Mouse (Mus musculus): ENCODE data around the gene Kcna2. TPM values are rescaled to one million over a fixed set of nuclear protein-coding genes. Genes with fewer than 3 reads are reported as not detected.

Gene Kcna2
- polyA plus RNA-seq, 1 experiment, result 0.15 TPM

DNA sequence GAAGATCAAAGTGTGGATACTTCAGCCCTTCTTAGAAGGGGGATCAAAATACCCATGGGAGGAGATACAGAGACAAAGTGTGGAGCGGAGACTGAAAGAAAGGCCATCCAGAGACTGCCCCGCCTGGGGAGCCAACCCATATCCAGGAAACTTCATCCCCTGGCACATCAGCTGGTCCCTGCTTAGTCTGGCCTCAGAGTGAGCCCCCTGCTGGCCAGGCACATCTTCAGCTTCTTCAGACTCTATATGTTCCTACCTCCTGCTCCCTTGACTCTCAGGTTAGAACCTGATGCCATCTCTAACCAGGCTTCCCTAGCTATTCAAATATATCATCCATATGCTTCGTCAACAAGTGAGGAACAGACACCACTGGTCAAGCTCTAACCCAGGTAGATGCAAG, 48.1 kb downstream of the Kcna2 start:
- no peaks in the 10 kb centered on the region for H3K36me3 ChIP-seq (ENCODE audit: control insufficient read depth, insufficient read depth, low read length, poor library complexity, severe bottlenecking)
- no peaks in the 10 kb centered on the region for H3K9me3 ChIP-seq (replicated peaks; ENCODE audit: control insufficient read depth, insufficient read depth, low read length, poor library complexity, severe bottlenecking)
- H3K4me1 ChIP-seq (ENCODE audit: control insufficient read depth, insufficient read depth, low read length), result no peaks in the 10 kb centered on the region
- H3K9ac ChIP-seq (ENCODE audit: low read depth, poor library complexity, severe bottlenecking), result no peak overlapping the region
- H3K27ac ChIP-seq (ENCODE audit: insufficient read depth, low read length), result no peak overlapping the region
- no peaks in the 10 kb centered on the region for H3K27me3 ChIP-seq (ENCODE audit: control insufficient read depth, insufficient read depth, low read length, poor library complexity, severe bottlenecking)
- H3K4me3 ChIP-seq (ENCODE audit: low read depth, low read length), result no peak overlapping the region
- no peak for TF ChIP-seq EP300 (IDR thresholded peaks at IDR 0.05; ENCODE audit: insufficient read depth, low read depth, low read length)
- peak; percentile 35 for TF ChIP-seq CTCF (IDR thresholded peaks at IDR 0.05; ENCODE audit: low read depth, low read length)

DNA sequence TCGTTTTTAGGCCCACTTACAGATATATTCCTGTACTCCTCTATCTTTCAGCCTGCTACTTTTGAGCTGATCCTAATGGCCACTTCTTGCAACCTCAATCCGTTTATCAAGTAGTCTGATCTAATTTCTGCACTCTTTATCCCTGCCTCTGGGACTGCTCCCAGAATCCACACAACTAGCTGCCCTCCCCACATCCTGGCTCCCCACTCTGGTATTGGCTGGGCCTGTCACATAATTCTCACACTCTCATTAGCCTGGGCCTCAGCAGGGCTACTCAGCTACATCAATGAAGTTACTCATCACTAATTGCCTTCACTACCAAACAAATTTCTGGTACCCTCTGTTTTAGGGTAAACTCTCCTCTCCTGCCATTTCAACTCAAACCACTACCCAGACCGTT, 49.5 kb downstream of the Kcna2 start:
- no peak overlapping the region for H3K4me3 ChIP-seq (ENCODE audit: low read depth, low read length)
- H3K9ac ChIP-seq (ENCODE audit: low read depth, poor library complexity, severe bottlenecking), result no peak overlapping the region
- no peaks in the 10 kb centered on the region for H3K36me3 ChIP-seq (ENCODE audit: control insufficient read depth, insufficient read depth, low read length, poor library complexity, severe bottlenecking)
- no peaks in the 10 kb centered on the region for H3K9me3 ChIP-seq (replicated peaks; ENCODE audit: control insufficient read depth, insufficient read depth, low read length, poor library complexity, severe bottlenecking)
- H3K27ac ChIP-seq (ENCODE audit: insufficient read depth, low read length), result no peak overlapping the region
- no peaks in the 10 kb centered on the region for H3K4me1 ChIP-seq (ENCODE audit: control insufficient read depth, insufficient read depth, low read length)
- no peak for TF ChIP-seq EP300 (IDR thresholded peaks at IDR 0.05; ENCODE audit: insufficient read depth, low read depth, low read length)
- no peak for TF ChIP-seq POLR2A (IDR thresholded peaks at IDR 0.05; ENCODE audit: insufficient read depth, low read length)
- no peak for TF ChIP-seq CTCF (IDR thresholded peaks at IDR 0.05; ENCODE audit: low read depth, low read length)
- no peaks in the 10 kb centered on the region for H3K27me3 ChIP-seq (ENCODE audit: control insufficient read depth, insufficient read depth, low read length, poor library complexity, severe bottlenecking)

DNA sequence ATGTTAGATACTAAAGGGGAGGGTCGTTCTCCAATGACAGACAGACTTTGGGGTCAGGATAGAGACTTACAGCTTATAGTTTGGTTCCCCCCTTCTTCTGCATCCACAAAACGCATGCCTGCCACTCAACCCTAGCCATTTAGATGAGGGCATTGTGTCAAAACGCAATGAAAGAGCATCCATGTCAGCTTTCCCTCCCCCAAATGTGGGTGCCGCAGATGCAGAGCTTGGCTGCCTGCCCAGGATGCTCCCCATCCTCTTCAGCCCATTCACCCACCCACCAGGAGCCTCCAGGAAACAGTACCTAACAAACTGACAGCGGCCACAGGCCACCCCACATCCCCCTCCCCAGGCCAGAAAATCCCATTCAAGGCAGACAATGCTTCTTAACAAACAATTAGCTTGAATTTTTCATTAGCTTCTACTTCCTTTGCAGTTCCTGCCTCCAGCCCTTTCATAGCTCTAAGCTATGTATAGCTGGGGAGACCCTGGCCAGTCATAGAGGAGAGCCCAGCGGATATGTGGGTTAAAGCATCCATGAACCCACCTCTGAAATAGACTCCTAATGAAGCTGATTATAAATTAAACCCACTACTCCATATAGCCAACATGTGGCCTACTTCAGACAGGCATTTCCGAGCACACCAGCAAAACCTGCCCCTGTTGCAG, 50.1 kb downstream of the Kcna2 start:
- Histone ChIP-seq H3K27ac (ENCODE audit: insufficient read depth, low read length) (no peak overlapping the region), H3K9me3 (replicated peaks; ENCODE audit: control insufficient read depth, insufficient read depth, low read length, poor library complexity, severe bottlenecking) (no peaks in the 10 kb centered on the region), H3K4me3 (ENCODE audit: low read depth, low read length) (no peak overlapping the region), H3K4me1 (ENCODE audit: control insufficient read depth, insufficient read depth, low read length) (no peaks in the 10 kb centered on the region), H3K27me3 (ENCODE audit: control insufficient read depth, insufficient read depth, low read length, poor library complexity, severe bottlenecking) (no peaks in the 10 kb centered on the region), H3K9ac (ENCODE audit: low read depth, poor library complexity, severe bottlenecking) (no peak overlapping the region), H3K36me3 (ENCODE audit: control insufficient read depth, insufficient read depth, low read length, poor library complexity, severe bottlenecking) (no peaks in the 10 kb centered on the region)
- TF ChIP-seq POLR2A (IDR thresholded peaks at IDR 0.05; ENCODE audit: insufficient read depth, low read length) (no peak), EP300 (IDR thresholded peaks at IDR 0.05; ENCODE audit: insufficient read depth, low read depth, low read length) (no peak), CTCF (IDR thresholded peaks at IDR 0.05; ENCODE audit: low read depth, low read length) (no peak)

DNA sequence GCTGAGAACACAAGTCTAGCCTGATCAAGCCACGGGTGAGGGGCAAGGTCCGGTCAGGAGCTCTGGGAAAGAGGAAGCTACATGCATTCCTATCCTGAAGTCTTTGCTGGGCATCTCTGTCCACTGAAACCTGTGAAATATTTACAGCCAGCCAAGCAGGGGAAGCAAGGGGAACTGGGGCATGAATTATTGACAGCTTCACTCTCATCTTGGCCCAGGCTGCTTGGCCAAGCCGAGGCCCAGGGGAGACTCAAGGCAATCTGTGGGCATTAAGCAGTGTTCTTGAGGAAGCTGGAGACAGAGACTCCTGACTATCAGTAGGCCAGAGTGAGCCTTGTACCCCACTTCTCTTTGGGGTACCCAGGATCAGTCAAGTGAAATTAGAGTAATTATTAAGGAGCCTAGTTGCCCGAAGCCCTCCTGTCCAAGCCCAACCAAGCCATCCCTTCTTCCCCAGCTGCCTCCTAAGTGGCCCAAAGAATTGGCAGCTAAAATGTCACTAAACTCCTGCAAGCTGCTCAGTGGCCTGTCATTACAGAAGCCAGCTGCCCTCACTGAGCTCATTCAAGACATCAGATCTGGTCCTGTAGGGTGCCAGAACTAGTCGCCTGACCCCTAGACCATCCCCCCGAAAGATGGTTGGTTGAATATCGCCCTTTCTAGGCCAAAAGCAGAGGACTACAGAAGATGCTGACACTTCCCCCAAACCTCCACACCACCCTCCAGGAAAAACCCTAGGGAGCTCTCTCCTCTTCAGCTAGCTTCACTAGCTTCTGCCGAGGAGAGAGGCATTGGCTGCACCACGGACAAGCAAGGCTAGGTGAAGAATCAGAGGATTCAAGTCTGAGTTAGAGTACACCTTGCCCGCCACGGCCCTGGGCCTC, 53.1 kb downstream of the Kcna2 start:
- TF ChIP-seq POLR2A (IDR thresholded peaks at IDR 0.05; ENCODE audit: insufficient read depth, low read length) (no peak), CTCF (IDR thresholded peaks at IDR 0.05; ENCODE audit: low read depth, low read length) (no peak), EP300 (IDR thresholded peaks at IDR 0.05; ENCODE audit: insufficient read depth, low read depth, low read length) (no peak)
- Histone ChIP-seq H3K27me3 (ENCODE audit: control insufficient read depth, insufficient read depth, low read length, poor library complexity, severe bottlenecking) (no peaks in the 10 kb centered on the region), H3K9me3 (replicated peaks; ENCODE audit: control insufficient read depth, insufficient read depth, low read length, poor library complexity, severe bottlenecking) (no peaks in the 10 kb centered on the region), H3K36me3 (ENCODE audit: control insufficient read depth, insufficient read depth, low read length, poor library complexity, severe bottlenecking) (no peaks in the 10 kb centered on the region), H3K9ac (ENCODE audit: low read depth, poor library complexity, severe bottlenecking) (no peak overlapping the region), H3K4me1 (ENCODE audit: control insufficient read depth, insufficient read depth, low read length) (no peaks in the 10 kb centered on the region), H3K27ac (ENCODE audit: insufficient read depth, low read length) (no peak overlapping the region), H3K4me3 (ENCODE audit: low read depth, low read length) (no peak overlapping the region)

DNA sequence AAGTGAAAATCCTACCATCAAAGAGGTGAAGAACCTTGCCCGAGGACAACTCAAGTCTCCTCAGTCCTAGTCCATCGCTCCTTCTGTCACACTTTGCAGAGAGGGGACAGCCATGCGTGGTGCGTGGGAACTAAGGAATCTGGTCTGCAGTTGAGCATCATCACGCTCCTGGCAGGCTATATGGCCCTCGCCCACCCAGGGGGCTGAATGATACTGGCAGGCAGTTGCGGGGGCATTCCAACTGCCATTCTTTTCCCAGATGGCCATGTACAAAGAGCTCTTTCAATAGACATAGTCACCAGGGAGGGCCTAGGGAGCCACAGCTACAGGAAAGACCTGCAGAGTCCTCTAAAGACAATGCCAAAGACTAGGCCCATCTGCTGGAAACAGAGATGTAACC, 57.9 kb downstream of the Kcna2 start:
- Histone ChIP-seq H3K9me3 (replicated peaks; ENCODE audit: control insufficient read depth, insufficient read depth, low read length, poor library complexity, severe bottlenecking) (no peaks in the 10 kb centered on the region), H3K27ac (ENCODE audit: insufficient read depth, low read length) (no peak overlapping the region), H3K4me1 (ENCODE audit: control insufficient read depth, insufficient read depth, low read length) (no peaks in the 10 kb centered on the region), H3K27me3 (ENCODE audit: control insufficient read depth, insufficient read depth, low read length, poor library complexity, severe bottlenecking) (peaks cover 3% of the 10 kb centered on the region; the same call in 1 of the 2 replicates), H3K36me3 (ENCODE audit: control insufficient read depth, insufficient read depth, low read length, poor library complexity, severe bottlenecking) (no peaks in the 10 kb centered on the region), H3K9ac (ENCODE audit: low read depth, poor library complexity, severe bottlenecking) (no peak overlapping the region), H3K4me3 (ENCODE audit: low read depth, low read length) (no peak overlapping the region)
- no peak for TF ChIP-seq CTCF (IDR thresholded peaks at IDR 0.05; ENCODE audit: low read depth, low read length)
- TF ChIP-seq POLR2A (IDR thresholded peaks at IDR 0.05; ENCODE audit: insufficient read depth, low read length), result no peak
- no peak for TF ChIP-seq EP300 (IDR thresholded peaks at IDR 0.05; ENCODE audit: insufficient read depth, low read depth, low read length)

DNA sequence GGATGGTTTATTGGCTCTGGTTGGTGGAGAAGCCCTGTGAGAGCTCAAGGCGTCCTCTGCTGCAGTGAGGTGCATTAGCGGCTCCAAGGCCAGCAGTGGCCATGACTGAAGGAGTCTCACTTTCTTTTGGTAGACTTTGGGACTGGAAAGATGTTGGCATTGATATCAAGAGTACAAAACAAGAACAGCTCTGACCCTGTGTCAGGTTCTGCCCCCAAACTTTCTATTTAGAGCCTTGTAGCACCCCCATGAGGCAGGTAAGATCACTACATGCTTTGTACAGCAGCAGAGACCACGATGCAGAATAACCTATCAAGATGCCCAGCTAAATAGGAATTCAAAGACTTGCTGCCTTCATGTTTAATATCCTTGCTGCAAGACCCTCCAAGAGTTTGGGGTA, 58.5 kb downstream of the Kcna2 start:
- Histone ChIP-seq H3K9me3 (replicated peaks; ENCODE audit: control insufficient read depth, insufficient read depth, low read length, poor library complexity, severe bottlenecking) (no peaks in the 10 kb centered on the region), H3K9ac (ENCODE audit: low read depth, poor library complexity, severe bottlenecking) (no peak overlapping the region), H3K4me1 (ENCODE audit: control insufficient read depth, insufficient read depth, low read length) (no peaks in the 10 kb centered on the region), H3K4me3 (ENCODE audit: low read depth, low read length) (no peak overlapping the region), H3K36me3 (ENCODE audit: control insufficient read depth, insufficient read depth, low read length, poor library complexity, severe bottlenecking) (no peaks in the 10 kb centered on the region), H3K27me3 (ENCODE audit: control insufficient read depth, insufficient read depth, low read length, poor library complexity, severe bottlenecking) (peaks cover 3% of the 10 kb centered on the region; the same call in 1 of the 2 replicates), H3K27ac (ENCODE audit: insufficient read depth, low read length) (no peak overlapping the region)
- no peak for TF ChIP-seq CTCF (IDR thresholded peaks at IDR 0.05; ENCODE audit: low read depth, low read length)
- no peak for TF ChIP-seq POLR2A (IDR thresholded peaks at IDR 0.05; ENCODE audit: insufficient read depth, low read length)
- TF ChIP-seq EP300 (IDR thresholded peaks at IDR 0.05; ENCODE audit: insufficient read depth, low read depth, low read length), result no peak

Data from ES-Bruce4 (cell line).